Mouse (Mus musculus) bone marrow macrophage, adult 2 months (primary cell): ENCODE data around the gene Rims1.

Experiments used
- CTCF ChIP-seq: IDR thresholded peaks from 2 replicates; pipeline ENCODE4 v1.5.1; 2012; ENCODE audit warnings: low read depth, mild to moderate bottlenecking, low read length, moderate library complexity
- POLR2A ChIP-seq: IDR thresholded peaks from 2 replicates; pipeline ENCODE4 v1.6.1; 2012; ENCODE audit warnings: mild to moderate bottlenecking, low read depth, low read length, borderline replicate concordance

DNA sequence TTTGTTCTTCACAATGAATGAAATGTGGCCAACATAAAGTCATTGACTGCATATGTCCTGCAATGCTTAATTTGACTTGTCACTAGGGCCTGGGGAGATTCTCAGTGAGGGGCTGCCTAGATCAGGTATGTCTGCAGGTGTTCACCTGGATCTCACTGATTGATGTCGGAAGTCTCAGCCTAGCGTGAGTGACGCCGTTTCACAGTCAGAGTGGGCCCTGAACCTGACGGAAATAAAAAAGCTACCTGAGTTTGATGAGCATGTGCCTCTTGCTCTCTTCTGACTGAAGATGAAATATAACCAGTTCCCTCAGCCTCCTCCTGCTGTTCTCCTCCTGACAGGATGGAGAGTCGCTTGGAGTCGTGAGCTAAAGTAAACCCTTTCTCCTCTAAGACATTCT lies 173.2 kb downstream of the Rims1 start:
- TF ChIP-seq CTCF (no peak), POLR2A (no peak)
